Mouse (Mus musculus) neural tube, embryonic 11.5 days (tissue): ENCODE measurements around the gene Akirin1. TPM values are rescaled to one million over a fixed set of nuclear protein-coding genes. Genes with fewer than 3 reads are reported as not detected.

Experiments used
- ATAC-seq: fragments of 200-750 bp; cut with Nextera tagmentation; 2 replicates; pipeline ENCODE4 v1.8.0; 2017; ENCODE audit warnings: moderate number of reproducible peaks, mild to moderate bottlenecking, moderate TSS enrichment, moderate library complexity; ENCODE audit not compliant: insufficient read depth, low FRiP score, low TSS enrichment
- DNase-seq: peaks from one replicate; pipeline ENCODE4 v3.0.0-alpha.2; 2015; ENCODE audit warnings: low spot score
- H3K27ac ChIP-seq: fragments of 300-500 bp; sonication (generic); 2 replicates; pipeline ENCODE4 v1.5.1; 2014; ENCODE audit warnings: low read depth, mild to moderate bottlenecking, low read length
- H3K27me3 ChIP-seq: fragments of 300-500 bp; sonication (generic); 2 replicates; pipeline ENCODE4 v1.6.1; 2014; ENCODE audit warnings: mild to moderate bottlenecking, low read length, mixed read lengths; ENCODE audit not compliant: control insufficient read depth, insufficient read depth
- H3K36me3 ChIP-seq: fragments of 300-500 bp; sonication (generic); 2 replicates; pipeline ENCODE4 v1.6.1; 2014; ENCODE audit warnings: mild to moderate bottlenecking, low read length, moderate library complexity, mixed read lengths; ENCODE audit not compliant: control insufficient read depth, insufficient read depth
- H3K4me1 ChIP-seq: fragments of 300-500 bp; sonication (generic); 2 replicates; pipeline ENCODE4 v1.6.1; 2014; ENCODE audit warnings: low read length, mixed read lengths; ENCODE audit not compliant: control insufficient read depth, insufficient read depth
- H3K4me2 ChIP-seq: fragments of 300-500 bp; sonication (generic); 2 replicates; pipeline ENCODE4 v1.6.1; 2014; ENCODE audit warnings: low read depth, mild to moderate bottlenecking, moderate library complexity
- H3K4me3 ChIP-seq: fragments of 300-500 bp; sonication (generic); 2 replicates; pipeline ENCODE4 v1.5.1; 2014; ENCODE audit warnings: low read depth, low read length
- H3K9ac ChIP-seq: fragments of 300-500 bp; sonication (generic); 2 replicates; pipeline ENCODE4 v1.6.1; 2014; ENCODE audit warnings: mild to moderate bottlenecking, low read length
- H3K9me3 ChIP-seq: fragments of 300-500 bp; sonication (generic); 2 replicates; pipeline ENCODE4 v1.6.1; 2016; ENCODE audit warnings: low read length; ENCODE audit not compliant: control insufficient read depth
- WGBS: fragments of 180-500 bp; shearing (Covaris S2); extraction: QIAGEN DNeasy Blood & Tissue Kit; methylation state at CpG from one replicate; pipeline ENCODE4 v1.1.7; 2014; 5-methylcytosine and 5-hydroxymethylcytosine counted together
- polyA plus RNA-seq: library from polyadenylated mRNA; unstranded; fragments of >200 nt; fragmentation: Nextera tagmentation; extraction: Ambion mirVana; gene quantifications from 2 replicates; pipeline ENCODE4 v1.2.1, GENCODE M21; 2014

The Akirin1 gene
- polyA plus RNA-seq, 1 experiment from 2014 or later, result 92.1 TPM

DNA sequence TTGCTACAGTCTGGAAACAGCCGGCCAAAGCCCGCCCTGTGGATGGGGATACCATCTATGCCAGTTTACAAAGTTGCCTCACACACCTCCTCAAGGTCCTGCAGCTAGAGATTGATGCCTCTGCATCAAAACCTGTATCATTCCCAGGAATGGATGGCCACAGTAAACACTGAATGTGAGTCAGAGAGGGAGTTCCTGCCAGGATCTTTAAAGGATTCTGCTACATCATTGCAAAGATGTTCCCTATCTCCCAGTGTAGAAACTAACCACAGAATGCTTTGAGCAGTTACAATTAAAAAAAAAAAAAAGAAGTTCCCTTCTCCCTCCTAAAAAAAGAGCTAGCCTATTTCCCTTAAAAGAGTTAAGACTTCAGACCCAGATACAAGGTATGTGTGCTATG lies 44.8 kb downstream of the Akirin1 start:
- Histone ChIP-seq H3K4me3 (no peak overlapping the region), H3K36me3 (no peaks in the 10 kb centered on the region), H3K9me3 (no peaks in the 10 kb centered on the region), H3K4me2 (no peak overlapping the region), H3K9ac (no peak overlapping the region), H3K27me3 (no peaks in the 10 kb centered on the region), H3K27ac (no peak overlapping the region), H3K4me1 (no peaks in the 10 kb centered on the region)
- no peak for DNase-seq
- ATAC-seq, result no peak
- 87% methylated on average over 2 of the region's 2 CpGs for WGBS

DNA sequence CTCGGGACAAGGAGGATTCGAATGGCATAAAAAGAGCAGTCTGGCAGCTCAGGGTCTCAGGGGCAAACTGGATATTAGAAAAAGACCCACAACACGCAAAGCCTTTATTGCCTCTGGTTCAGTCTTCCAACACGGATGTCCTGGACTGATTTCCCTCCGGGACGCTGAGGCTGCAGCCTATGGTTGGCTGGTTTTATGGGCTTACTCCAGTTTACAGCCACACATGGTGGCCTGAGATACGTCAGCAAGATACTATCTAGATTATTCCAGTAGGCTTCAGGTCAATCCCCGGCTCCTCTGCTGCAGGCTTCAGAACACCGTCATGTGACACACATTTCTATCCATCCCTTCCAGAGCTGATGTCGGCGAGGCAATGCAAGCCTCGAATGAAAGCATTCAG lies 56.8 kb downstream of the Akirin1 start:
- H3K27me3 ChIP-seq, result no peaks in the 10 kb centered on the region
- no peak overlapping the region for H3K27ac ChIP-seq
- WGBS, result 79% methylated on average over 12 of the region's 12 CpGs
- no peak overlapping the region for H3K4me3 ChIP-seq
- no peak for ATAC-seq
- DNase-seq, result no peak
- H3K9ac ChIP-seq, result no peak overlapping the region
- H3K4me2 ChIP-seq, result no peak overlapping the region
- H3K4me1 ChIP-seq, result no peaks in the 10 kb centered on the region
- no peaks in the 10 kb centered on the region for H3K9me3 ChIP-seq
- H3K36me3 ChIP-seq, result no peaks in the 10 kb centered on the region

DNA sequence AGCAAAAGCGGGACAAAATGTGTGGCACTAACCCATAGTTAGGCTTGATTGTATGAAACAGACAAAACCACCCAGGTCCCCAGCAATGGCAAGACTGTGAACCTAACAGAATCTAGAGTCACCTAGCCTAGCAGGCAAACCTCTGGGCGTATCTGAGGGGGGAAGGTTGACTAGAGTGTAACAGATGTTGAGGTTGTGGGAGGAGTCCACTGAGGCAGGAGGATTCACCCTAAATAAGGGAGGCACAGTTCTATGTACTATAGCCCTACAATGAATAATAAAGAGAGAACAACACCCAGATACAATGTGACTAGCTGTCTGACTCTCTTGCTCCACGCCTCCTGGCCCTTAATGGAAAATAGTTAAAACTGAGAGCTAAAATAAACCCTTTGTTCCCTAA lies 58.1 kb downstream of the Akirin1 start:
- WGBS, result 79% methylated on average over 3 of the region's 3 CpGs
- Histone ChIP-seq H3K4me3 (no peak overlapping the region), H3K4me1 (0 out of 2 replicates have a peak, but pooled peaks cover 2% of the 10 kb centered on the region), H3K9me3 (no peaks in the 10 kb centered on the region), H3K36me3 (no peaks in the 10 kb centered on the region), H3K4me2 (no peak overlapping the region), H3K27me3 (no peaks in the 10 kb centered on the region), H3K9ac (no peak overlapping the region), H3K27ac (no peak overlapping the region)
- ATAC-seq, result no peak
- DNase-seq, result no peak

DNA sequence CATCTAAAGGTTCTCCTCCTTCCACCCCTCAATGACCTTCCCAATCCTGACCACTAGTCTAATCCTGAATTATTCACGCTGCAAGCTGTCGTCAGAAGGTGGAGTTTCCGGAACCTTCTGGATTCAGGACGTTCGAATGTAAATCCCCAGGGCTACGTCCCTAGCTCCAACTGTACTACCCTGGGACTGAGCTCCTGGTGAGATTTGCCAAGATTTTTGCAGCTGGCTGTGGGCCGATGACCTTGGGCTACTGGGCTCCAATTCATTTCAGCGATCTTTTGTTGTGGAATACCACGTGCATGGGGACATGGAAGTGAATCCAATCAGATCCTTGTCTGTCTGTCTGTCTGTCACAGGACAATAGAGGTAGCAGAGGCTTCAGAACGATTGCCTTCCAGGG lies 59.8 kb downstream of the Akirin1 start:
- Histone ChIP-seq H3K36me3 (no peaks in the 10 kb centered on the region), H3K4me3 (no peak overlapping the region), H3K27ac (no peak overlapping the region), H3K9ac (no peak overlapping the region), H3K9me3 (no peaks in the 10 kb centered on the region), H3K4me1 (peaks cover 8% of the 10 kb centered on the region), H3K27me3 (no peaks in the 10 kb centered on the region), H3K4me2 (no peak overlapping the region)
- no peak for DNase-seq
- 82% methylated on average over 10 of the region's 10 CpGs for WGBS
- no peak for ATAC-seq

DNA sequence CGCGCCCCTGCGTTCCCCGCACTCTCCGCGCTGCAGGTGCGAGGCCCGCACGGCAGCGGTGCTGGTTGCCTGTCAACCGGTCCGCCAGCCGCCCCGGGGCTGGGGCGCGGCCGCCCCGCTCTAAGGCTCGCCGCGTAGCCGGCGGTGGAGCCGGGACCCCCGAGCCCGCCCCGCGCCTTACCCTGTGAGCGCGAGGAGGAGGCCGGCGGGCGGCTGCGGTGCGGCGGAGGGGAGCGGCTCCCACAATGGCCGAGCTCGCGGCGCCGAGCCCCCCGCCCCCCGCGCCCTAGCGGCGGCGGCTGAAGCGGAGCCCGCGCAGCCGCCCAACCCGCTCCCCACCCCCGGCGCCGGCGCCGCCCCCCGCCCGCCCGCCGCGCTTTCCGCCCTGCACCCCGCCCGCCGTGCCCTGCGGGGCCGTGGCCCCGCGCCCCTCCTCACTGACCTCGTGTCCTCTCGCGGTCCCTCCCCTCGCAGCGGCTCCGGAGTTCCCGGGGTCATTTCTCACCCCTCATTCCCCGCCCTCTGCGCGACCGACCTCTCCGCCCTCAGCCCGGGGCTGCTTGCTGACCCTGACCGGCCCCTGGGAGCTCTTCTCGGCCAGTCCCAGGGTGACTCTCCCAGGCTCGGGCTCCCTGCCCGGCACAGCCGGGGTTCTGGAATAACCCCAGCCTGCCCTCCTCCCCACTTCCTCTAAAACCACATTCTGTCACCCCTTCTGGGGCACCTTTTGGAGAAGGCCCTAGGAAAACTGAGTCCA lies 62.9 kb downstream of the Akirin1 start:
- WGBS, result 0% methylated on average over 36 of the region's 89 CpGs
- ATAC-seq (peak; percentile 62; the same call in 1 of the 2 replicates), DNase-seq (peak; percentile 59)
- Histone ChIP-seq H3K27me3 (no peaks in the 10 kb centered on the region), H3K4me3 (peak overlapping the region; percentile 75), H3K4me2 (peak overlapping the region; percentile 100), H3K27ac (peak overlapping the region; percentile 88), H3K36me3 (no peaks in the 10 kb centered on the region), H3K4me1 (peaks cover 8% of the 10 kb centered on the region), H3K9ac (peak overlapping the region; percentile 84), H3K9me3 (no peaks in the 10 kb centered on the region)

DNA sequence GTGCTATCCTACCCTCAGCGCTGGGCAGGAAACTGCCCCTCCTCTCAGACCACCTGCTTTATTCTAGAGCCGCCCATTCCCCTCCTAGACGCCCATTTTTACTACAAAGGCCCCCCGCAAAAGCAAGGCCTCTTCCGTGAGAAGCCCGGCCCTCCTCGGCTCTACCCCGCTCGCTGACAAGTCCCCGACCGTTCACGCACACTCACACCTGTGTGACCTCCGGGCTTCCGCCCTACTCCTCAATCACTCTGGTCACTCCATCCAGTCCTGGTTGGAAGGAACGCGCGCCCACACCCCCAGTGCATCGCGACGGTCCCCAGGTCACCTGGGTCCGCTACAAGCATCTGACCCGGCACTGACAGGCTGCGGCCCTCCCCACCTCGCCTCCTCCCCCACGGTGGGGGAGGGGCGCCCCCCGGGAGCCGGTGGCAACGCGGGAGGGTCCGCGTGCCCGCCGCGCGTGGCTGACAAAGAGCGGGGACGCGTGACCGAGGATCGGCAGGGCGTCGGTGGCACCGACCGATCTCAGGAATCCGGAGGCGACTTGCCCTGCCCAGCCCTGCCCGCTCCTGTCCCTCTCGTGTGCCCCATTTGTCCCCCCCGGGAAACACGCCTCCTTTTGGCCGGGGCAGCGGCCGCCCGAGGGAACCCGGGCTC lies 63.6 kb downstream of the Akirin1 start:
- WGBS, result under 1% methylated on average over 55 of the region's 56 CpGs
- Histone ChIP-seq H3K9me3 (no peaks in the 10 kb centered on the region), H3K4me2 (peak overlapping the region; percentile 100), H3K27ac (peak overlapping the region; percentile 88), H3K36me3 (no peaks in the 10 kb centered on the region), H3K4me3 (peak overlapping the region; percentile 75), H3K27me3 (no peaks in the 10 kb centered on the region), H3K9ac (peak overlapping the region; percentile 84), H3K4me1 (peaks cover 8% of the 10 kb centered on the region)
- DNase-seq (peak; percentile 46), ATAC-seq (peak; percentile 51)

DNA sequence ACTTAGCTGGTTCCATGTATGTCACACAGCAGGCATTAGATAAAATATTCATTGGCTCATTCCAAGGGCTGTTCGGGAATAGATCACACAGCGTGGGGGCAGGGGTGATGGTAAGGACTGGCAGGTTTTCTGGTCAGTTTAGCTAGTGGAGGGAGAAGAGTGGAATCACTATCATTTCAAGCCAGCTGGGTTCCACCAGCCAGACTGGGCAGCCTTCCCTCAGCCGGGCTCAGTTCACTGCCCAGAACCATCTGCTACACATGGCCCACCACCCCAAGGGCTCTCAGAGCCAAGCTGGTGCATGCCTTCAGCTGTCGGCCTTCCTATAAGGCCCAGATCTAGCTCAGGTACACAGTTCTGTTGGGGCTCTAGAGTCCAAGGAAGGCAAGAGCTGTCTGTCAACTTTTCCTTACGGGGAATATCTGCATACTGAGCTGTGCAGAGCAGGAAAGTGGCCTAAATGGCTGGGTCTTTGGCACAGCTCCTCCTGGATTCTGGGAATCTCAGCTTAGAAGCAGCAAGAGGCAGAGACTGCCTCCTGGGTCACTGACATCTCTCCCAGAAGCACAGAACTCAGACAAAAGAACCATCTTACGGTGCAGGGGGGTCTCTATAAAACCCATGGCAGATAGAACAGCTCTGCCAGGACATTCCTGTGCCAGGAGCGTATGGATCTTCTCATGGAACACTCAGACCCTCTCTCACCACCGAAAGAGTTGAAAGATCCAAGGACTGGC lies 64.5 kb downstream of the Akirin1 start:
- DNase-seq (no peak), ATAC-seq (no peak)
- no peaks in the 10 kb centered on the region for H3K36me3 ChIP-seq
- H3K4me1 ChIP-seq, result peaks cover 8% of the 10 kb centered on the region
- H3K9me3 ChIP-seq, result no peaks in the 10 kb centered on the region
- H3K4me2 ChIP-seq, result peak overlapping the region; percentile 100
- peak overlapping the region; percentile 75 for H3K4me3 ChIP-seq
- H3K27me3 ChIP-seq, result no peaks in the 10 kb centered on the region
- H3K9ac ChIP-seq, result peak overlapping the region; percentile 84
- WGBS, result 43% methylated on average over 8 of the region's 8 CpGs
- H3K27ac ChIP-seq, result 0 out of 2 replicates have a peak overlapping the region, but pooled peaks have one; percentile 34

DNA sequence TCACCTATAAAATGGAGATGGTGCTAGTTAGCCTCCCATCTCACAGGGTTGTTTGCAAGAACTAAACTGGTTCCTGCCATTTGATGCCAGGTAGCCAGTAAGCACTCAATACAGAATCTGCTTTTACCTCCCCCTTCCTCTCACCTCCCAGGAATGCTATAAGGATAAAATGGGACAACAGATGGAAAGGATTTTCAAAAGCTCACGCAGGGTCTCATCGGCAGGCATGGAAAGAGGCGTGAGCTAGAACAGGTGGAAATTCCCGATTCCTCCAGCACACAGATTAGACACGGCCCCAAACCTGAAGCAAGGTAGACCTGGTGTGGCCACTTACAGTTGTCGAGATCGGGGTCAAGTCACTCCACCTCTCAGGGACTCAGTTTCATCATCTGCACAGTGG lies 65.1 kb downstream of the Akirin1 start:
- Histone ChIP-seq H3K36me3 (no peaks in the 10 kb centered on the region), H3K27ac (no peak overlapping the region), H3K4me1 (peaks cover 8% of the 10 kb centered on the region), H3K4me2 (no peak overlapping the region), H3K27me3 (no peaks in the 10 kb centered on the region), H3K4me3 (no peak overlapping the region), H3K9me3 (no peaks in the 10 kb centered on the region), H3K9ac (no peak overlapping the region)
- no peak for ATAC-seq
- no peak for DNase-seq
- WGBS, result 79% methylated on average over 7 of the region's 7 CpGs
